Mouse (Mus musculus): ENCODE measurements around the gene Jak2. TPM values are rescaled to one million over a fixed set of nuclear protein-coding genes. Genes with fewer than 3 reads are reported as not detected.

The Jak2 gene
- polyA plus RNA-seq, 1 experiment from 2014 or later: 14.9 TPM

- Histone ChIP-seq H3K4me1 (ENCODE audit: control insufficient read depth, insufficient read depth, low read length) (no peaks in the 10 kb centered on the region), H3K36me3 (replicated peaks; ENCODE audit: control insufficient read depth, insufficient read depth, low read depth, low read length) (no peaks in the 10 kb centered on the region), H3K27ac (replicated peaks; ENCODE audit: low read depth, low read length) (no peak within 1 kb of the TSS), H3K9me3 (replicated peaks; ENCODE audit: control insufficient read depth, low read length) (no peaks in the 10 kb centered on the region), H3K4me3 (ENCODE audit: low read depth, low read length) (peak within 1 kb of the TSS; percentile 14), H3K9ac (replicated peaks; ENCODE audit: low read length) (0 out of 2 replicates have a peak within 1 kb of the TSS, but pooled peaks have one; percentile 4), H3K27me3 (ENCODE audit: control insufficient read depth, insufficient read depth, low read length) (no peaks in the 10 kb centered on the region), H3K4me2 (ENCODE audit: low read depth, low read length) (peak within 1 kb of the TSS; percentile 29)
- DNase-seq (ENCODE audit: low spot score): peak; percentile 80
- ATAC-seq (replicated peaks; ENCODE audit: insufficient number of reproducible peaks, low FRiP score, low TSS enrichment, low read depth): peak; percentile 93
- WGBS: 3% methylated on average over 26 of the region's 31 CpGs
Observed at GRCm38 (mm10) chr19:29325053-29325851, 73.6 kb downstream of the Jak2 start, which contains the start of gene Insl6. Gene Insl6 (minus strand): TSS chr19:29325356.

- WGBS: 69% methylated on average over 9 of the region's 9 CpGs
- H3K4me1 ChIP-seq (ENCODE audit: control insufficient read depth, insufficient read depth, low read length): no peaks in the 10 kb centered on the region
- no peaks in the 10 kb centered on the region for H3K9me3 ChIP-seq (replicated peaks; ENCODE audit: control insufficient read depth, low read length)
- peak overlapping the region; percentile 17; the same call in 1 of the 2 replicates for H3K4me2 ChIP-seq (ENCODE audit: low read depth, low read length)
- H3K27me3 ChIP-seq (ENCODE audit: control insufficient read depth, insufficient read depth, low read length): no peaks in the 10 kb centered on the region
- H3K36me3 ChIP-seq (replicated peaks; ENCODE audit: control insufficient read depth, insufficient read depth, low read depth, low read length): no peaks in the 10 kb centered on the region
- no peak overlapping the region for H3K27ac ChIP-seq (replicated peaks; ENCODE audit: low read depth, low read length)
- no peak overlapping the region for H3K9ac ChIP-seq (replicated peaks; ENCODE audit: low read length)
- no peak for DNase-seq (ENCODE audit: low spot score)
- no peak overlapping the region; the same call in 1 of the 2 replicates for H3K4me3 ChIP-seq (ENCODE audit: low read depth, low read length)
- no peak for ATAC-seq (replicated peaks; ENCODE audit: insufficient number of reproducible peaks, low FRiP score, low TSS enrichment, low read depth)
Observed at GRCm38 (mm10) chr19:29325852-29326180, 74.2 kb downstream of the Jak2 start.

- WGBS: 90% methylated on average over 4 of the region's 4 CpGs
- DNase-seq (ENCODE audit: low spot score): no peak
Observed at GRCm38 (mm10) chr19:29326396-29326795, 74.8 kb downstream of the Jak2 start.

GRCm38 (mm10) chr19:29326822-29327552 is 75.4 kb downstream of the Jak2 start:
- ATAC-seq (replicated peaks; ENCODE audit: insufficient number of reproducible peaks, low FRiP score, low TSS enrichment, low read depth) (no peak), DNase-seq (ENCODE audit: low spot score) (no peak)
- H3K9me3 ChIP-seq (replicated peaks; ENCODE audit: control insufficient read depth, low read length): no peaks in the 10 kb centered on the region
- no peak overlapping the region for H3K9ac ChIP-seq (replicated peaks; ENCODE audit: low read length)
- WGBS: 79% methylated on average over 13 of the region's 13 CpGs
- H3K27ac ChIP-seq (replicated peaks; ENCODE audit: low read depth, low read length): no peak overlapping the region
- H3K4me1 ChIP-seq (ENCODE audit: control insufficient read depth, insufficient read depth, low read length): no peaks in the 10 kb centered on the region
- no peaks in the 10 kb centered on the region for H3K27me3 ChIP-seq (ENCODE audit: control insufficient read depth, insufficient read depth, low read length)
- no peak overlapping the region for H3K4me2 ChIP-seq (ENCODE audit: low read depth, low read length)
- no peak overlapping the region for H3K4me3 ChIP-seq (ENCODE audit: low read depth, low read length)
- H3K36me3 ChIP-seq (replicated peaks; ENCODE audit: control insufficient read depth, insufficient read depth, low read depth, low read length): no peaks in the 10 kb centered on the region

More at GRCm38 (mm10) chr19:29326396-29326795, 74.8 kb downstream of the Jak2 start:
- no peaks in the 10 kb centered on the region for H3K27me3 ChIP-seq (ENCODE audit: control insufficient read depth, insufficient read depth, low read length)
- ATAC-seq (replicated peaks; ENCODE audit: insufficient number of reproducible peaks, low FRiP score, low TSS enrichment, low read depth): no peak
- no peaks in the 10 kb centered on the region for H3K36me3 ChIP-seq (replicated peaks; ENCODE audit: control insufficient read depth, insufficient read depth, low read depth, low read length)
- no peaks in the 10 kb centered on the region for H3K9me3 ChIP-seq (replicated peaks; ENCODE audit: control insufficient read depth, low read length)
- no peak overlapping the region for H3K4me2 ChIP-seq (ENCODE audit: low read depth, low read length)
- no peaks in the 10 kb centered on the region for H3K4me1 ChIP-seq (ENCODE audit: control insufficient read depth, insufficient read depth, low read length)
- no peak overlapping the region for H3K27ac ChIP-seq (replicated peaks; ENCODE audit: low read depth, low read length)
- no peak overlapping the region for H3K9ac ChIP-seq (replicated peaks; ENCODE audit: low read length)
- no peak overlapping the region for H3K4me3 ChIP-seq (ENCODE audit: low read depth, low read length)

GRCm38 (mm10) chr19:29334068-29334745 is 82.6 kb downstream of the Jak2 start, which contains the start of gene Rln1:
Gene Rln1 (minus strand): TSS chr19:29334670.
- no peaks in the 10 kb centered on the region for H3K36me3 ChIP-seq (replicated peaks; ENCODE audit: control insufficient read depth, insufficient read depth, low read depth, low read length)
- H3K9ac ChIP-seq (replicated peaks; ENCODE audit: low read length): peak within 1 kb of the TSS; percentile 66
- DNase-seq (ENCODE audit: low spot score): peak; percentile 65
- no peaks in the 10 kb centered on the region; the same call in 1 of the 2 replicates for H3K27me3 ChIP-seq (ENCODE audit: control insufficient read depth, insufficient read depth, low read length)
- no peak within 1 kb of the TSS for H3K27ac ChIP-seq (replicated peaks; ENCODE audit: low read depth, low read length)
- no peaks in the 10 kb centered on the region for H3K4me1 ChIP-seq (ENCODE audit: control insufficient read depth, insufficient read depth, low read length)
- peak within 1 kb of the TSS; percentile 75 for H3K4me2 ChIP-seq (ENCODE audit: low read depth, low read length)
- ATAC-seq (replicated peaks; ENCODE audit: insufficient number of reproducible peaks, low FRiP score, low TSS enrichment, low read depth): peak; percentile 56; the same call in 1 of the 2 replicates
- H3K4me3 ChIP-seq (ENCODE audit: low read depth, low read length): peak within 1 kb of the TSS; percentile 38
- 3% methylated on average over 23 of the region's 23 CpGs for WGBS
- no peaks in the 10 kb centered on the region for H3K9me3 ChIP-seq (replicated peaks; ENCODE audit: control insufficient read depth, low read length)

- H3K36me3 ChIP-seq (replicated peaks; ENCODE audit: control insufficient read depth, insufficient read depth, low read depth, low read length): no peaks in the 10 kb centered on the region
- no peak overlapping the region for H3K4me2 ChIP-seq (ENCODE audit: low read depth, low read length)
- no peak for ATAC-seq (replicated peaks; ENCODE audit: insufficient number of reproducible peaks, low FRiP score, low TSS enrichment, low read depth)
- no peak for DNase-seq (ENCODE audit: low spot score)
- 87% methylated on average over 2 of the region's 2 CpGs for WGBS
- no peaks in the 10 kb centered on the region for H3K4me1 ChIP-seq (ENCODE audit: control insufficient read depth, insufficient read depth, low read length)
- H3K27ac ChIP-seq (replicated peaks; ENCODE audit: low read depth, low read length): no peak overlapping the region
- no peaks in the 10 kb centered on the region for H3K9me3 ChIP-seq (replicated peaks; ENCODE audit: control insufficient read depth, low read length)
- no peak overlapping the region for H3K4me3 ChIP-seq (ENCODE audit: low read depth, low read length)
- no peak overlapping the region for H3K9ac ChIP-seq (replicated peaks; ENCODE audit: low read length)
- H3K27me3 ChIP-seq (ENCODE audit: control insufficient read depth, insufficient read depth, low read length): no peaks in the 10 kb centered on the region; the same call in 1 of the 2 replicates
Observed at GRCm38 (mm10) chr19:29336624-29337023, 85.0 kb downstream of the Jak2 start.

GRCm38 (mm10) chr19:29341029-29341428 is 89.4 kb downstream of the Jak2 start:
- Histone ChIP-seq H3K9me3 (replicated peaks; ENCODE audit: control insufficient read depth, low read length) (no peaks in the 10 kb centered on the region), H3K36me3 (replicated peaks; ENCODE audit: control insufficient read depth, insufficient read depth, low read depth, low read length) (no peaks in the 10 kb centered on the region), H3K27ac (replicated peaks; ENCODE audit: low read depth, low read length) (no peak overlapping the region), H3K27me3 (ENCODE audit: control insufficient read depth, insufficient read depth, low read length) (no peaks in the 10 kb centered on the region), H3K4me2 (ENCODE audit: low read depth, low read length) (no peak overlapping the region), H3K4me1 (ENCODE audit: control insufficient read depth, insufficient read depth, low read length) (no peaks in the 10 kb centered on the region), H3K9ac (replicated peaks; ENCODE audit: low read length) (no peak overlapping the region), H3K4me3 (ENCODE audit: low read depth, low read length) (no peak overlapping the region)
- no peak for DNase-seq (ENCODE audit: low spot score)
- 84% methylated on average over 4 of the region's 4 CpGs for WGBS
- ATAC-seq (replicated peaks; ENCODE audit: insufficient number of reproducible peaks, low FRiP score, low TSS enrichment, low read depth): no peak

Measured in embryonic facial prominence, embryonic 11.5 days (tissue).